Mouse (Mus musculus) ovary, postnatal 10 days (tissue): ENCODE data around the gene Trappc3.
"Not testable (repeated sequence)": the region's sequence is repeated elsewhere in the genome, so short reads cannot be mapped to it uniquely, and the experiment has no call there.

Experiments used
- DNase-seq: peaks from one replicate; pipeline ENCODE4 v3.0.0; 2022; ENCODE audit warnings: low spot score

Trappc3 gene

GRCm38 (mm10) chr4:126262119-126262807 lies at the start of gene Trappc3:
Trappc3 (plus strand) TSS chr4:126262325.
- DNase-seq: peak; percentile 96

DNA sequence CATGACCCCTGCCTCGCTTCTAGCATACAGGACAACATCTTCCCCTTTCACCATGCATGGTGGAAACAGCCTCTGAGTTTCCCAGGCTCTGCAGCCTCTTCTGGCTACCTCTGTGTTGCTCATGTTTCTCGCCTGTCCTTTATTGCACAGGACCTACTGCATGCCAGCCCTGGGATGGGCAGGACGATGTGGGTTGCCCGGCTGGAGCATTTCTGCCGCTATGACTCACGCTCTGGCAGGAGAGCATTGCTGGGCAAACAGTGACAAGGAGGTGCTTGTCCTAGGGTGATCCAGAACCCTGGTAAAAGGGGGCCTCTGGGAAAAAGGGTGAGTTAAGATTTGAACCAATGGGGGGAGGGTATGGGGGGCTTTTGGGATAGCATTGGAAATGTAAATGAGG lies 44.4 kb upstream of the Trappc3 start:
- DNase-seq: no peak

DNA sequence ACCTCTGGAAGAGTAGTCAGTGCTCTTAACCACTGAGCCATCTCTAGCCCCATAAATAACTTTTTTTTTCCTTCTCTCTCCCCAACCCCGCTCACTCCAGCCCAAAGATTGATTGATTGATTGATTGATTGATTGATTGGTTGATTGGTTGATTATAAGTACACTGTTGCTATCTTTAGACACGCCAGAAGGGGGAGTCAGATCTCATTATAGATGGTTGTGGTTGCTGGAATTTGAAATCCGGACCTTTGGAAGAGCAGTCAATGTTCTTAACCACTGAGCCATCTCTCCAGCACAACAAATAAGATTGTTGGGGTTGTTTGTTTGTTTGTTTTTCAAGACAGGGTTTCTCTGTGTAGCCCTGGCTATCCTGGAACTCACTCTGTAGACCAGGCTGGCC lies 42.6 kb upstream of the Trappc3 start:
- not testable (repeated sequence) for DNase-seq

DNA sequence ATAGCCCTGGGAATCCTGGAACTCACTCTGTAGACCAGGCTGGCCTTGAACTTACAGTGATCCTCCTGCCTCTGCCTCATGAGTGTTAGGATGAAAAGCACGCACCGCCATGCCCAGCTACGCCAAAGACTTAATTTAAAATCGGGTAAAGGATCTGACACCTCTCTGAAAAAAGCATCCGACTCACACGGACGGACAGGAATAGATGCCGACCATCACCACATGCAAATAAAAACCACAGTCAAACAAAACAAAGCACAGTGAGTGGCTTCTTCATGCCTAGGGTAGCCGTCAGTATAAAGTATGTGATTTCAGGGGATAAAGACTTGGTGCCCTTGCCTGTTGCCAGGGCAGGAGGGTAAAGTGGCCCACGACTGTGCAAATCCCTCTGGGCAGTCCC lies 42.1 kb upstream of the Trappc3 start:
- no peak for DNase-seq

DNA sequence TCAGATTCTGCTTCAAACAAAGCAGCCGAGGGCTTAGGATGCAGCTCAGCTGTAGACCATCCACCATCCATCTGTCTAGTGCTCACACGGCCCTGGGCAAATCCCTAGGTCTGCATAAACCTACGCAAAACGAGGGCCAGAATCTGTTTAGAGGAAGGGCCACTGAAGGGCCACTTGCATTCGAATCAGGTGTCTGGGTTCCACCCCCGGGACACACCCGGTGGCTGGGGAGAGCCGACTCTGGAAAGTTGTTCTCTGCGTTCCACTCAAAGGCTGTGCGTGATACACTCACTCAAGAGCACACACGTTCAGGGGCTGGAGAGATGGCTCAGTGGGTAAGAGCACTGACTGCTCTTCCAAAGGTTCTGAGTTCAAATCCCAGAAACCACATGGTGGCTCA lies 39.5 kb upstream of the Trappc3 start:
- DNase-seq: no peak

GRCm38 (mm10) chr4:126226640-126227039 lies 35.5 kb upstream of the Trappc3 start:
- DNase-seq: no peak

DNA sequence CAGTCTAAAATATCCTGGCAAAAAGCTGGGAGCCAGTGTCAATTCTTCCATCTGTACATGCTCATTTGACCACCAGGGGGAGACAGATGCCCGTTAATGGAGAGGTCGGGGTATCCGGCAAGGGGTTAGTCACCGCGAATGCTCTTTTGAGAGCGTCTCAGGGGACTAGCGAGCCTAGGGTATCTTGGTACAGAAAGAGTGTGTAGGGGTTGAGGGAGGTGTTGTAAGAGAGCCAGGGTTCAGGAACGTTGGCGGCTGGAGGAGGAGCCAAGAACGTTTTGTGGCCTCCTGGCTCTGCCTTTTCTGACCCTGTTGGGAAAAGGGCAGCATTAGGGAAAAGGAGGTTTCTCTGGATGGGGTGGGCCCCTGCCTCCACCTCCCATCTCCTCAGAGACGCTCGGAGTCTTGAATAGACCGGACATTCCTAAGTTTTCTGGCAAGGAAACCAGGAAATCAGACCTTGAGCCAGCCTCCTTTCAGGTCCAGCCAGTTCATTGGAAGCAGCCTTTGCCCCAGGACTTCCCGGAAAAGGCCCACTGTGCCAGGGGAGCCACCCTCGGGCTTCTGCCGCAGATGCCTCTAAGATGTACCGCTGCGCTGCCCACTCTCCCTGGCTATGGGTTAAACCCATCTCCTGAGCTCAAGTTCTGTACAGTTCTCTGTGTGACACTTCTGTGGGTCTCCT lies 34.9 kb upstream of the Trappc3 start:
- DNase-seq: peak; percentile 75

DNA sequence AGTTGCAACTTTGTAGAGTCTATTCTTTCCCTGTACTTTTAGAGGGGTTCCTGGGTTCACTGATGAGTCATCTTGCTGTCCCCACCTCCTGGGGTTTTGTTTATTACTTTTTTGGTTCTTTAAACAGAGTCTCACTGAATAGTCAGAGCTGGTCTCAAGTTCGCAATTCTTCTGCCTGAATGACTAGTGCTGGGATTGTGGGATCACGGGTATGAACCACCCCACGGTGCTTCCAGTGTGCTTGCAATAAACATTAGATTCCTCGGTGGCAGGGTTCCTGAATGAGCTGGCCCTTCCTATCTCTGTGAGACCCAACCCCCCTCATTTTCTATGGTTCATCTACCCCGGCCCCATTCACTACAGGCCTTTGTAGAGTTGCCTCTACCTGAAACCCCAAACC lies 34.0 kb upstream of the Trappc3 start:
- DNase-seq: no peak

DNA sequence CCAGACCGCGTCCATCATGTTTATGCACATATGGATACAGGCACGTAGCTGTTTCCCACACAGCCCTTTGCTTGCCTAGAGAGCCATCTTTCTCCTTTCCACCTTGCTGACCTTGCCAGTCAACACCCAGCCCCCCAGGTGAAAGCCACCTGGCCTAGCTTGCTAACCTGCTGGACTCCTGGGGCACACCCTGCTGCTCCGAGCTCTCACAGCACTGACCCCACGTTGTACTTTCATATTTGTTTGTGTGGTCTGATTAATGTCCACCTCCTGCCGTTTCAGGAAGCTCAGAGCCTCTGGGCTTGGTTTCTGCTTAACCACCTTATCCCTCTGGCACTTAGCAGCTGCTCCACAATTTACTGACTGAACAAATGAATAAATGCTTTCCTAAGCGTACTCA lies 32.2 kb upstream of the Trappc3 start:
- DNase-seq: no peak

DNA sequence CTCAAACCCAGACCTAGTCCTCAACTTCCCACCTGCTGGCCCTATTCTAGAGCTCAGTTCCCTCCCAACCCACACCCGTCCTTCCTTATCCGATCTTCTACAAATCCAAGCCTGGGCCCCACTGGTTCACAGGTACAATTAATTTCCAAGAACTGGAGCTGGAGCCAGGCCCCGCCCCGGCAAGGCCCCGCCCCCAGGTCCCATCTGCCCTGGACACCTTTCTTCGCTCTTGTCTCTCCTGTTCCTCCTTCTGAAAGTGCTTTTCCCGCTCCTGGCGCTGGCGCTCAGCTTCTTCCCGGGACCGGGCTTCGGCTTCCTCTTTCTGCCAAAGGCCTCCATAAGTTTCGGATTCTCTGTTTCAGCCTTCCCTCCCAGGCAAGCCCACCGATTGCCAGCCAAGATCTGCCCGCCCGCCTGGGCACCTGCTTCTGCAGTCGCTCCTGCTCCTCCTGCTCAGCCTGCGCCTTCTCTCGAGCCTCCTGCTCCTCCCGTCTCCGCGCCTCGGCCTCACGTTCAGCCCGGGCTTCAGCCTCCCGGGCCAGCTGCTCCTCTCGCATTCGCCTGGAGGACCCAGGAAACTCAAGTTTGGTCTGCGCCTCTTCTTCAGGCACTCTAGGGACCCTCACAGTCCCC lies 28.3 kb upstream of the Trappc3 start:
- DNase-seq: no peak

DNA sequence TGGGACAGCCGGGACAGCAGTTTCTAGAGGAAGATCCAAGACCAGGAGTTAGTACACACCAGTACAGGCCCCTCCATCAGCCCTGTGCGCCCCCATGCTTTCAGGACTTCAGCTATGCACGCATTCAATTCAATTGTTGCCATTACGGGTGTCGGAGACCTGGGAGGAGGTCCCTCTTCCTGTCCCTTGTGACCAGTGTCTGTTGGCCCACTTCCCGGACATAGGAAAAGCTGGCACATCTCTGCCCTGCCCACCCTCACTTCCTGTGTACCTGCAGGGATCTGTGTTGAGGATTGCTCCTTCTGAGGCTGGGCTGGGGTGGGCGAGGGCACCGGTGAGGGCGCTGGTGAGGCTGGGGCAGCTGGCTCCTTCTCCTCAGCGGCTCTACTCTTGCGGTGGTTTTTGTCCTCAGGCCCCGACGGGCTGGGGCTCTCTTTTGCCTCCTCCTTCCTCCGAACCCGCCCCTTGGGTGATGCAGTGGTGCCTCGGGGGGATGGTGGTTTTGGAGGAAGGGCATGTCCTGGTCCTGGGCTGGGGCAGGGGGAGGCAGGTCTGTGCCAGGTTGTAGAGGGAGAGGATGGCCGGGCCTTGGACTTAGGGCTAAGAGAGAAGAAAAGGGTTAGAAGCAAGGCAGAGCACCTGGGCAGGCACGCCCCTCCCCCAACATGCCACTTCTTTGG lies 27.5 kb upstream of the Trappc3 start:
- DNase-seq: no peak

- no peak for DNase-seq
Observed at GRCm38 (mm10) chr4:126235191-126235590, 26.9 kb upstream of the Trappc3 start.

- DNase-seq: no peak
Observed at GRCm38 (mm10) chr4:126236467-126237280, 25.5 kb upstream of the Trappc3 start.

GRCm38 (mm10) chr4:126237721-126238242 lies 24.3 kb upstream of the Trappc3 start:
- no peak for DNase-seq

- no peak for DNase-seq
Observed at GRCm38 (mm10) chr4:126239862-126240475, 22.2 kb upstream of the Trappc3 start.

- no peak for DNase-seq
Observed at GRCm38 (mm10) chr4:126241956-126242355, 20.2 kb upstream of the Trappc3 start.

GRCm38 (mm10) chr4:126242510-126242909 lies 19.6 kb upstream of the Trappc3 start:
- no peak for DNase-seq

DNA sequence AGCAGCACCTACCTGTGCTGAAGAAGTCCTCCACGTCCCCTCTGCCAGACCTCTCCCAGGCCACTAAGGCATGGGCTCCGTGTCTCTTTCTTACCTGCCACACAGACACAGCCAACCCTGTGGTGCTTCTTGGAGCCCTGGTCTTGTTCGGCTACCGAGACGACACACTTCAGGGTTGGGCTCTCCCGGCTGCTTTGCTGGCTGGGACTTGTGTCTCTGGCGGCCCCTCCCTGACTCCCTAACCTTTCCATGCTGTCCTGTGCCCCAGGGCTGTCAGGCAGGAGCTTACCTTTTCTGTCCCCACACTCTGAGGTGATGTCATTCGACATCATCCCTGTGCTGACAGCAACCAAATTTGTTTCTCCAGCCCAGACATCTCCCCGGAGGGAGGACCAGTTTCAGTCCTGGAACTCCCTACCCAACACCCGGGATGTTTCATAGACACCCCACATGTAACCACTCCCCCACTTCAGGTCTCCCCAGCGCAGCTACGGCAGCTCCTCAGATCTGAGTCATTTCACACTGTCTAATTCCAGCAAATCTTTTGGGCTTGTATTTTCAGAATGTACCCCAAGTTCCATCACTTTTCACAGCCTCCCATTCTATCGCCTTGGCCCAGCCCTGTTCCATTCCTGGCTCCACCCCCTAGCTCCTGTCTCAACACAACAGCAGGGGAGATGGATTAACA lies 15.8 kb upstream of the Trappc3 start:
- DNase-seq: no peak

- no peak for DNase-seq
Observed at GRCm38 (mm10) chr4:126248261-126248868, 13.8 kb upstream of the Trappc3 start.

GRCm38 (mm10) chr4:126250659-126251058 lies 11.5 kb upstream of the Trappc3 start:
- DNase-seq: no peak
